ENCODE assay signal across 15 mouse cellular contexts in genomic region chr8:121170116-121170515, GRCm38 (mm10). TPM values are rescaled to one million over a fixed set of nuclear protein-coding genes. Genes with fewer than 3 reads are reported as not detected.
A peak's percentile ranks its signal among the peaks of the same experiment; 100 is the strongest.
DNase-seq lines count a peak whose midpoint lies in the region; ATAC-seq lines count a peak whose summit lies in the region.
"Had no signal": no experiment of that assay in that cellular context is flagged by ENCODE, and none has a peak within 500 bp of the region (broad histone marks: within the 10 kb centered on the region; RNA-seq: fewer than 3 reads in every experiment).

No protein-coding gene starts in this region.

- WGBS in kidney, embryonic 14.5 days = 19% methylated on average over 7 of the region's 7 CpGs
- 12% methylated on average over 7 of the region's 7 CpGs for WGBS in embryonic facial prominence, embryonic 12.5 days

- H3K27ac ChIP-seq in kidney, embryonic 14.5 days (ENCODE audit: low read depth, low read length) = peak overlapping the region; percentile 32; the same call in 1 of the 2 replicates
- H3K27ac ChIP-seq in embryonic facial prominence, embryonic 12.5 days = peak overlapping the region; percentile 66; the same call in 1 of the 2 replicates
- H3K27ac ChIP-seq: macrophage had no signal

- DNase-seq in kidney, adult 9 months = no peak
- DNase-seq in retina, postnatal 1 day = peak; percentile 30
- DNase-seq in retina, embryonic 14.5 days (ENCODE audit: low spot score) = no peak
- no peak for DNase-seq in right cerebral cortex, adult 2 months (ENCODE audit: low spot score in 2 of 2)
- DNase-seq: cerebellum, adult 11-12 months; forebrain, postnatal 0 days; gastrocnemius, postnatal 36 days; left cerebral cortex, postnatal 4 days had no signal

- H3K9ac ChIP-seq in kidney, embryonic 14.5 days (ENCODE audit: low read depth, low read length) = no peak overlapping the region
- H3K9ac ChIP-seq in embryonic facial prominence, embryonic 12.5 days = no peak overlapping the region
- H3K9ac ChIP-seq: forebrain, postnatal 0 days had no signal

- peak; percentile 16; the same call in 1 of the 2 replicates for ATAC-seq in kidney, embryonic 14.5 days (ENCODE audit: low FRiP score, low TSS enrichment)
- ATAC-seq in embryonic facial prominence, embryonic 12.5 days (ENCODE audit: insufficient number of reproducible peaks, insufficient read depth, low FRiP score, low TSS enrichment) = no peak
- ATAC-seq in inflammation-experienced regulatory T-cells, adult 6 months = no peak
- ATAC-seq: forebrain, postnatal 0 days; intestine, postnatal 0 days had no signal

- peaks cover 28% of the 10 kb centered on the region for H3K4me1 ChIP-seq in kidney, embryonic 14.5 days (ENCODE audit: control insufficient read depth, insufficient read depth, low read length)
- H3K4me1 ChIP-seq in embryonic facial prominence, embryonic 12.5 days = peaks cover 28% of the 10 kb centered on the region

- H3K4me2 ChIP-seq in kidney, embryonic 14.5 days (replicated peaks; ENCODE audit: low read depth, low read length) = no peak overlapping the region
- no peak overlapping the region for H3K4me2 ChIP-seq in embryonic facial prominence, embryonic 12.5 days (replicated peaks)

- H3K27me3 ChIP-seq in kidney, embryonic 14.5 days (ENCODE audit: control insufficient read depth, insufficient read depth, low read length) = no peaks in the 10 kb centered on the region
- no peaks in the 10 kb centered on the region for H3K27me3 ChIP-seq in embryonic facial prominence, embryonic 12.5 days

- H3K4me3 ChIP-seq in kidney, embryonic 14.5 days (ENCODE audit: low read length) = no peak overlapping the region
- no peak overlapping the region for H3K4me3 ChIP-seq in embryonic facial prominence, embryonic 12.5 days
- H3K4me3 ChIP-seq: myocyte had no signal

- no peaks in the 10 kb centered on the region for H3K9me3 ChIP-seq in kidney, embryonic 14.5 days (ENCODE audit: control insufficient read depth, low read length)
- no peaks in the 10 kb centered on the region for H3K9me3 ChIP-seq in embryonic facial prominence, embryonic 12.5 days

- H3K36me3 ChIP-seq in kidney, embryonic 14.5 days (ENCODE audit: control insufficient read depth, insufficient read depth, low read length) = no peaks in the 10 kb centered on the region
- no peaks in the 10 kb centered on the region for H3K36me3 ChIP-seq in embryonic facial prominence, embryonic 12.5 days

RNA-seq across cellular contexts. Expression of gene Foxl1, which starts 42.4 kb away (rescaled TPM):
- 6.6 and 7.1 TPM in 2 replicates for polyA plus RNA-seq in kidney, embryonic 14.5 days (2014; fragmentation: Nextera tagmentation; extraction: Ambion mirVana)
- polyA plus RNA-seq in embryonic facial prominence, embryonic 12.5 days (2016; fragmentation: Nextera tagmentation; extraction: Ambion mirVana) = 4.6 and 5.2 TPM in 2 replicates
- not detected for polyA plus RNA-seq in inflammation-experienced regulatory T-cells, adult 6 months (2017; shearing (Covaris generic))
- polyA plus RNA-seq: forebrain, postnatal 0 days; macrophage; spleen, adult 2 months had no signal

RNA-seq across cellular contexts. Expression of gene Foxc2, which starts 54.1 kb away (rescaled TPM):
- 48.3 and 52.3 TPM in 2 replicates for polyA plus RNA-seq in kidney, embryonic 14.5 days (2014; fragmentation: Nextera tagmentation; extraction: Ambion mirVana)
- 26.8 and 29.8 TPM in 2 replicates for polyA plus RNA-seq in embryonic facial prominence, embryonic 12.5 days (2016; fragmentation: Nextera tagmentation; extraction: Ambion mirVana)
- not detected for polyA plus RNA-seq in inflammation-experienced regulatory T-cells, adult 6 months (2017; shearing (Covaris generic))
- polyA plus RNA-seq: macrophage had no signal

Comparison
In these comparisons a context has a peak if more than half of its experiments do, and no peak if none do; other contexts are left out.
1. RNA of gene Foxc2, which starts 54.1 kb away (polyA plus RNA-seq): 48.3 to 52.3 TPM in kidney, embryonic 14.5 days and 26.8 to 29.8 TPM in embryonic facial prominence, embryonic 12.5 days; not detected in inflammation-experienced regulatory T-cells, adult 6 months; every median in the first group is over 10 times any median in the second.